Mouse (Mus musculus) cerebral cortex, adult 2 months (tissue): ENCODE results near the gene Anxa3.

Source experiments
- WGBS: fragments of 180-500 bp; shearing (Covaris S2); methylation state at CpG from one replicate; pipeline ENCODE4 v1.1.7; 2018; 5-methylcytosine and 5-hydroxymethylcytosine counted together

Anxa3 gene

GRCm38 (mm10) chr5:96792936-96793718 lies at the start of gene Anxa3:
Anxa3 (plus strand) TSS chr5:96793339.
- WGBS: 12% methylated on average over 26 of the region's 26 CpGs

- 69% methylated on average over 8 of the region's 8 CpGs for WGBS
Measured at GRCm38 (mm10) chr5:96747195-96747984, 45.7 kb upstream of the Anxa3 start.

- 91% methylated on average over 7 of the region's 7 CpGs for WGBS
Measured at GRCm38 (mm10) chr5:96757615-96758014, 35.5 kb upstream of the Anxa3 start.

GRCm38 (mm10) chr5:96762021-96762420 lies 31.1 kb upstream of the Anxa3 start:
- 89% methylated on average over 1 of the region's 1 CpGs for WGBS

GRCm38 (mm10) chr5:96768846-96769471 lies 24.2 kb upstream of the Anxa3 start:
- WGBS: 30% methylated on average over 10 of the region's 10 CpGs

GRCm38 (mm10) chr5:96783506-96784288 lies 9.4 kb upstream of the Anxa3 start:
- 71% methylated on average over 14 of the region's 14 CpGs for WGBS

- WGBS: 87% methylated on average over 5 of the region's 5 CpGs
Measured at GRCm38 (mm10) chr5:96785096-96785495, 8.0 kb upstream of the Anxa3 start.

- WGBS: 64% methylated on average over 9 of the region's 9 CpGs
Measured at GRCm38 (mm10) chr5:96792422-96792821, 717 bp upstream of the Anxa3 start.

- WGBS: 35% methylated on average over 10 of the region's 10 CpGs
Measured at GRCm38 (mm10) chr5:96793953-96794635, 955 bp downstream of the Anxa3 start.

- WGBS: 78% methylated on average over 1 of the region's 1 CpGs
Measured at GRCm38 (mm10) chr5:96795752-96796151, 2.6 kb downstream of the Anxa3 start.

- WGBS: 95% methylated on average over 6 of the region's 6 CpGs
Measured at GRCm38 (mm10) chr5:96797465-96797864, 4.3 kb downstream of the Anxa3 start.

GRCm38 (mm10) chr5:96799165-96799564 lies 6.0 kb downstream of the Anxa3 start:
- 95% methylated on average over 9 of the region's 9 CpGs for WGBS

- WGBS: 87% methylated on average over 9 of the region's 9 CpGs
Measured at GRCm38 (mm10) chr5:96799969-96800368, 6.8 kb downstream of the Anxa3 start.

GRCm38 (mm10) chr5:96802185-96802584 lies 9.0 kb downstream of the Anxa3 start:
- WGBS: 42% methylated on average over 7 of the region's 7 CpGs

- 55% methylated on average over 3 of the region's 3 CpGs for WGBS
Measured at GRCm38 (mm10) chr5:96803091-96803490, 10.0 kb downstream of the Anxa3 start.

GRCm38 (mm10) chr5:96804304-96804703 lies 11.2 kb downstream of the Anxa3 start:
- 76% methylated on average over 4 of the region's 4 CpGs for WGBS

GRCm38 (mm10) chr5:96804813-96805212 lies 11.7 kb downstream of the Anxa3 start:
- 85% methylated on average over 3 of the region's 3 CpGs for WGBS

- WGBS: 45% methylated on average over 4 of the region's 4 CpGs
Measured at GRCm38 (mm10) chr5:96810620-96811019, 17.5 kb downstream of the Anxa3 start.

GRCm38 (mm10) chr5:96824769-96825327 lies 31.7 kb downstream of the Anxa3 start:
- WGBS: 78% methylated on average over 13 of the region's 13 CpGs

GRCm38 (mm10) chr5:96827176-96827575 lies 34.0 kb downstream of the Anxa3 start:
- 93% methylated on average over 1 of the region's 1 CpGs for WGBS

GRCm38 (mm10) chr5:96834338-96834737 lies 41.2 kb downstream of the Anxa3 start:
- WGBS: 43% methylated on average over 5 of the region's 5 CpGs
